Mouse (Mus musculus): ENCODE results near the gene Lamc1. TPM values are rescaled to one million over a fixed set of nuclear protein-coding genes. Genes with fewer than 3 reads are reported as not detected.

The Lamc1 gene
- polyA plus RNA-seq, 1 experiment: 25.8 TPM

- peak; percentile 19 to 75 for DNase-seq (ENCODE audit: extremely low spot score in 1 of 2, low spot score in 1 of 2)
Measured at GRCm38 (mm10) chr1:153333296-153334121, 923 bp upstream of the Lamc1 start.

- peak; percentile 14 to 45 for DNase-seq (ENCODE audit: extremely low spot score in 1 of 2, low spot score in 1 of 2)
Measured at GRCm38 (mm10) chr1:153331796-153332443, 666 bp downstream of the Lamc1 start.

- no peak for DNase-seq (ENCODE audit: extremely low spot score in 1 of 2, low spot score in 1 of 2)
Measured at GRCm38 (mm10) chr1:153331206-153331605, 1.4 kb downstream of the Lamc1 start.

GRCm38 (mm10) chr1:153329306-153329705 lies 3.3 kb downstream of the Lamc1 start:
- no peak for DNase-seq (ENCODE audit: extremely low spot score in 1 of 2, low spot score in 1 of 2)

GRCm38 (mm10) chr1:153327063-153327462 lies 5.5 kb downstream of the Lamc1 start:
- no peak for DNase-seq (ENCODE audit: extremely low spot score in 1 of 2, low spot score in 1 of 2)

GRCm38 (mm10) chr1:153326226-153326625 lies 6.4 kb downstream of the Lamc1 start:
- no peak for DNase-seq (ENCODE audit: extremely low spot score in 1 of 2, low spot score in 1 of 2)

GRCm38 (mm10) chr1:153321404-153321803 lies 11.2 kb downstream of the Lamc1 start:
- no peak for DNase-seq (ENCODE audit: extremely low spot score in 1 of 2, low spot score in 1 of 2)

GRCm38 (mm10) chr1:153320554-153321147 lies 11.9 kb downstream of the Lamc1 start:
- no peak for DNase-seq (ENCODE audit: extremely low spot score in 1 of 2, low spot score in 1 of 2)

GRCm38 (mm10) chr1:153320121-153320520 lies 12.5 kb downstream of the Lamc1 start:
- peak in 1 of 2 experiments; percentile 38 for DNase-seq (ENCODE audit: extremely low spot score in 1 of 2, low spot score in 1 of 2)

GRCm38 (mm10) chr1:153318741-153319140 lies 13.8 kb downstream of the Lamc1 start:
- no peak for DNase-seq (ENCODE audit: extremely low spot score in 1 of 2, low spot score in 1 of 2)

- no peak for DNase-seq (ENCODE audit: extremely low spot score in 1 of 2, low spot score in 1 of 2)
Measured at GRCm38 (mm10) chr1:153318287-153318686, 14.3 kb downstream of the Lamc1 start.

- DNase-seq (ENCODE audit: extremely low spot score in 1 of 2, low spot score in 1 of 2): no peak
Measured at GRCm38 (mm10) chr1:153317486-153318260, 14.9 kb downstream of the Lamc1 start.

- no peak for DNase-seq (ENCODE audit: extremely low spot score in 1 of 2, low spot score in 1 of 2)
Measured at GRCm38 (mm10) chr1:153316956-153317355, 15.6 kb downstream of the Lamc1 start.

- no peak for DNase-seq (ENCODE audit: extremely low spot score in 1 of 2, low spot score in 1 of 2)
Measured at GRCm38 (mm10) chr1:153316286-153316685, 16.3 kb downstream of the Lamc1 start.

GRCm38 (mm10) chr1:153315121-153315520 lies 17.5 kb downstream of the Lamc1 start:
- DNase-seq (ENCODE audit: extremely low spot score in 1 of 2, low spot score in 1 of 2): no peak

GRCm38 (mm10) chr1:153312992-153313391 lies 19.6 kb downstream of the Lamc1 start:
- DNase-seq (ENCODE audit: extremely low spot score in 1 of 2, low spot score in 1 of 2): no peak

- no peak for DNase-seq (ENCODE audit: extremely low spot score in 1 of 2, low spot score in 1 of 2)
Measured at GRCm38 (mm10) chr1:153310190-153310589, 22.4 kb downstream of the Lamc1 start.

- DNase-seq (ENCODE audit: extremely low spot score in 1 of 2, low spot score in 1 of 2): no peak
Measured at GRCm38 (mm10) chr1:153309310-153309709, 23.3 kb downstream of the Lamc1 start.

GRCm38 (mm10) chr1:153308915-153309296 lies 23.7 kb downstream of the Lamc1 start:
- DNase-seq (ENCODE audit: extremely low spot score in 1 of 2, low spot score in 1 of 2): peak in 1 of 2 experiments; percentile 40

- peak; percentile 39 to 67 for DNase-seq (ENCODE audit: extremely low spot score in 1 of 2, low spot score in 1 of 2)
Measured at GRCm38 (mm10) chr1:153308179-153308914, 24.2 kb downstream of the Lamc1 start.
